Mouse (Mus musculus) olfactory bulb, adult 2 months (tissue): ENCODE measurements around the gene Ces2b. TPM values are rescaled to one million over a fixed set of nuclear protein-coding genes. Genes with fewer than 3 reads are reported as not detected.
"Not testable (repeated sequence)": the region's sequence is repeated elsewhere in the genome, so short reads cannot be mapped to it uniquely, and the experiment has no call there.

Experiments
- H3K27ac ChIP-seq: fragments of 200-500 bp; 2 replicates; pipeline ENCODE4 v1.5.1; 2012; ENCODE audit warnings: low read depth, low read length; ENCODE audit not compliant: insufficient read depth
- H3K4me1 ChIP-seq: fragments of 200-500 bp; 2 replicates; pipeline ENCODE4 v1.6.1; 2012; ENCODE audit warnings: low read length; ENCODE audit not compliant: control insufficient read depth, insufficient read depth
- H3K4me3 ChIP-seq: fragments of 200-500 bp; 2 replicates; pipeline ENCODE4 v1.5.1; 2012; ENCODE audit warnings: mild to moderate bottlenecking, low read depth, low read length, moderate library complexity; ENCODE audit not compliant: insufficient read depth
- CTCF ChIP-seq: fragments of 200-500 bp; IDR thresholded peaks from 2 replicates; pipeline ENCODE4 v1.5.1; 2012; ENCODE audit warnings: low read depth, mild to moderate bottlenecking, low read length, moderate library complexity; ENCODE audit not compliant: insufficient read depth
- POLR2A ChIP-seq: fragments of 200-500 bp; IDR thresholded peaks from 2 replicates; pipeline ENCODE4 v1.6.1; 2012; ENCODE audit warnings: mild to moderate bottlenecking, low read depth, low read length, moderate library complexity; ENCODE audit not compliant: insufficient read depth
- WGBS: fragments of 180-500 bp; shearing (Covaris S2); methylation state at CpG from one replicate; pipeline ENCODE4 v1.1.7; 2018; 5-methylcytosine and 5-hydroxymethylcytosine counted together
- polyA plus RNA-seq: library from polyadenylated mRNA; stranded (reverse); fragments of >200 nt; gene quantifications from 2 replicates; pipeline ENCODE4 v1.2.4, GENCODE M21; 2012; ENCODE audit warnings: low replicate concordance; ENCODE audit not compliant: missing spikeins, insufficient read depth, insufficient read length

Ces2b gene
- polyA plus RNA-seq, 1 experiment = not detected

DNA sequence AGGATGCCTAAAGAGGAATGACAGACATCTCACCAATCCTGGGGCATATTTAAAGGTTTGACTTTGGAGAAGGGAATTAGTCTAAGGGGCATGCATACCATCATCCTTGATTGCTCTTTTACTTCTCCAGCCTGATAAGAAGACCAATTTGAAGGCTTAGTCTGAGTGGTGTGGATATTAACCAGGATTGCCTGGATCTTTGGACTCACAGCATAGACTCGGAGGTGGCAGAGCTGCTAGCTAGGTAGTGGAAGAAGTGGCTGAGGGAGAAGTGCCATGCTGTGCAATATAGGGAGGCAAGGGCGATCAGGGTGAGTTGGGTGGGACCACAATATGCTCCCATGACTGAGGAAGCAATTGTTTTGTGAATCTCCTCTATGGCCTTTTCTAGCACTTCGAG, 3.2 kb upstream of the Ces2b start:
- WGBS = 84% methylated on average over 3 of the region's 3 CpGs
- H3K27ac ChIP-seq = no peak overlapping the region
- no peak overlapping the region for H3K4me3 ChIP-seq
- no peak for TF ChIP-seq CTCF
- TF ChIP-seq POLR2A = no peak
- H3K4me1 ChIP-seq = no peaks in the 10 kb centered on the region

DNA sequence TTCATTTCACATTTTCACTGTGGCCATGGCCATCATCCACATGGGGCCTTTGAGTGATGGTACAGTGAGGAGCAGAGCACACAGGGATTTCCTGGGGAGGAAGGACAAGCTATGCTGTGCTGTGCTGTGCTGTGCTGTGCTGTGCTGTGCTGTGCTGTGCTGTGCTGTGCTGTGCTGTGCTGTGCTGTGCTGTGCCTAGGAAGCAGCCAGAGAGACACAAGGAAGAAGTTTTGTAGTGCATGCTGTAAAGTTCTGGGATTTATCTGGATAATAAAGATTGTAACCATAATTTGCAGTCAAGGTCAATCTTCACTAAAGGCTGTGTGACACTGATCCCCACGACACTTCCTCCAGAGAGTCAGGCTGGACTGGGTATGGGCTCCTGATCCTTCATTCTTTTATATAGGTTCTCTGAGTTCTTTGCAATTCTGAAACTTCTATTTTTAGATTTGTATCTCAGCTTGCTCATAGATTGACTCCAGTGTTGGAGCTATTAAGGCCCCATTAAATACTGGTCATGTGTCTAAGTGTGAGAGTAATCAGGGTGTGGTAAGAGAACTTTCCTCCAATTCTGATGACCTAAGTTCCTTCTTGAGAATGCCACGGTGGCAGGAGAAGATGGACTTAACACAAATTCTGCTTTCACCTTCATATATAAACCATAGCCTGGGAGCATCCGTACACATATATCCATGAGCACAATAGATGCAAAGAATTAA, 10.1 kb downstream of the Ces2b start:
- Histone ChIP-seq H3K27ac (no peak overlapping the region), H3K4me1 (no peaks in the 10 kb centered on the region), H3K4me3 (no peak overlapping the region)
- 92% methylated on average over 3 of the region's 3 CpGs for WGBS
- TF ChIP-seq CTCF = no peak
- no peak for TF ChIP-seq POLR2A

DNA sequence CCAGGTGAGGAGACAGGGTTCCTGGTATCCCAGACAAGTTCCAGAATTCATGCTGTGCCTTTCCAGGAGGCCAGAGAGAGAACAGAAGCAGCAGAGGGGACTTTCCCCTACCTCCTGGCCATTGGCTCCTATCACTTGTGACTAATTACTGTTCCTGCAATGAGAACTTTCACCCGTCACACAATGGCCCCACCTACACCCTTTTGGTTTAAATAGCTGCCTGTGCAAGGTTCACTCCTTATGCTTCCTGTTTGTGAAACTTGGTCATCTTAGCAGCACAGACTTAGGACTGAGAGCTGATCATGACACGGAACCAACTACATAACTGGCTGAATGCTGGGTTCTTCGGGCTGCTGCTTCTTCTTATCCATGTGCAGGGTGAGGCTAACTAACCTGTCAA, 15.5 kb downstream of the Ces2b start, which contains the start of gene Ces2c:
Gene Ces2c (plus strand): TSS at position 238 of the 400 bp plus-strand sequence.
- H3K4me3 ChIP-seq = no peak within 1 kb of the TSS
- WGBS = 79% methylated on average over 3 of the region's 3 CpGs
- no peak within 1 kb of the TSS for H3K27ac ChIP-seq

DNA sequence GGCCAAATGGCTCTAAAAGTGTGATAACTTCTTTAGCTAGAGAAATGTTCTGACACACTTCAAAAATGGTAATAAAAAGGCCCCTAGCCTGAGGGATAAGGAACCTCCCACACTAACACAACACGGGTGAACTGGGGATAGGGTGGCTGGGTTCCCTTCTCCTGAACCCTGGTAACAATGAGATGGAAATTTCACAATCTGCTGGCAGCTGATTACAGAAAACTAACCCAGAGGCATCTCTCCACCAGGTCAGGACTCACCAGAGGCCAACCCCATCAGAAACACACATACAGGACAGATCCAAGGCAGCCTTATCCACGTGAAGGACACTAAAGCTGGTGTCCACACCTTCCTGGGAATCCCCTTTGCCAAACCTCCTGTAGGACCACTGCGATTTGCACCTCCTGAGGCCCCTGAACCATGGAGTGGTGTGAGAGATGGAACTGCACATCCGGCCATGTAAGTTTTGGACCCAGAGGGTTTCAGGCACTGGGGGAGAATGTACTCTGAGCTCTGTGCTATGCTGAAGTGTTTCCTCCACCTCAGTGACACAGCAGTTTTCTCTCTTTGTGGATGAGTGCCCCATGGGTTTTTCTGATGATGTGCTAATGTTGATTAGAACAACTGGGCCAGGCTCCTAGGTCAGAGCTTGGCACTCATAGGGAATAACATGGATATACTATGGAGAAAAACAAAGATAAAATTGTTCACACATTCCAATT, 16.5 kb downstream of the Ces2b start:
- no peak overlapping the region for H3K27ac ChIP-seq
- no peak overlapping the region for H3K4me3 ChIP-seq
- TF ChIP-seq POLR2A (no peak), CTCF (no peak)
- no peaks in the 10 kb centered on the region for H3K4me1 ChIP-seq
- WGBS = 78% methylated on average over 4 of the region's 4 CpGs

More for the DNA sequence above, 15.5 kb downstream of the Ces2b start, which contains the start of gene Ces2c:
- no peaks in the 10 kb centered on the region for H3K4me1 ChIP-seq
- TF ChIP-seq CTCF = no peak
- TF ChIP-seq POLR2A = no peak

DNA sequence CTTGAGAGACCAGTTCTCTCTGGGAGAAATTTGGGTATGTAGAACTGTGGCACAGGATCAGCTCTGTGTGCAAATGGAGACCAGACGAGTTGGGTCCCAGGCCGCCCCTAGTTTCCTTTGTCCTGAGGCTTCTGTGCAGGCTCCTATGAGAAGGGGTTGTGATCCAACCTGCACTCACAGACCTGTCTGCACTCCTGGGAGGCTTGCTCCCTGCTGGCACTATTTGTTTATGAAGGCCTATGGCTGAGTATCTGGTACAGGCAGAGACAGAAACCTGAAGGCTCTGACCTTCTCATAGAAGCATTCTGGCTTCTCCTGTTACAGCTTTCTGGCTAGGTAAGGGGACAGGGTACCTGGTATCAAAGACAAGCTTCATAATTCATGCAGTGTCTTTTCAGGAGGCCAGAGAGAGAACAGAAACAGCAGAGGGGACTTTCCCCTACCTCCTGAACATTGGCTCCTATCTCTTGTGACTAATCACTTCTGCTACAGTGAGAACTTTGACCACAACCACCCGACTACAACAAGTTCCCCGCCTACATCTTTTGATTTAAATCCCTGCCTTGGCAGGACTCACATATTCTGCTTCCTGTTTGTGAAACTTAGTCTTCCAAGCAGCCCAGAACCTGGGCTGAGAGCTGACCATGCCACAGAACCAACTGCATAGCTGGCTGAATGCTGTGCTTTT, 35.6 kb downstream of the Ces2b start:
- not testable (repeated sequence) for H3K4me1 ChIP-seq, H3K4me3 ChIP-seq, H3K27ac ChIP-seq
- no CpG with 5 or more reads among the region's 4 CpGs for WGBS

DNA sequence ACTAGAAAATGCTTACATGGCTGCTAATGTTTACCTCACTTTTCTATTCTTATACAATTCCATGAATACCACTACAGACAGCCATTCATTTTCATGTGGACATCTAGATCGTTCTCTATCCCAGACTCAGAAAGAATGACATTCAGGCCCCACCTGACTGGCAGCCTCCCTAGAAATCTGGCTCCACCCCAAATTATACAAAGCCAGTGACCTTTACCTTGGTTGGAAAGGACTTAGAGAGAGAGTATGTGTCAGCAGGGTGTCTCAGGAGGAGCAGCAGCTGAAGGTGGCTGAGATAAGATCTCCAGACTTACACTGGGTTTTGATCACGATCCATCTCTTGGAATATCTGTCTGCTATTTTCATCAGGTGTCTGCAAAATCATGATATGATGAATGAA, 37.5 kb downstream of the Ces2b start:
- not testable (repeated sequence) for H3K27ac ChIP-seq, H3K4me1 ChIP-seq, H3K4me3 ChIP-seq
- no CpG with 5 or more reads among the region's 2 CpGs for WGBS

DNA sequence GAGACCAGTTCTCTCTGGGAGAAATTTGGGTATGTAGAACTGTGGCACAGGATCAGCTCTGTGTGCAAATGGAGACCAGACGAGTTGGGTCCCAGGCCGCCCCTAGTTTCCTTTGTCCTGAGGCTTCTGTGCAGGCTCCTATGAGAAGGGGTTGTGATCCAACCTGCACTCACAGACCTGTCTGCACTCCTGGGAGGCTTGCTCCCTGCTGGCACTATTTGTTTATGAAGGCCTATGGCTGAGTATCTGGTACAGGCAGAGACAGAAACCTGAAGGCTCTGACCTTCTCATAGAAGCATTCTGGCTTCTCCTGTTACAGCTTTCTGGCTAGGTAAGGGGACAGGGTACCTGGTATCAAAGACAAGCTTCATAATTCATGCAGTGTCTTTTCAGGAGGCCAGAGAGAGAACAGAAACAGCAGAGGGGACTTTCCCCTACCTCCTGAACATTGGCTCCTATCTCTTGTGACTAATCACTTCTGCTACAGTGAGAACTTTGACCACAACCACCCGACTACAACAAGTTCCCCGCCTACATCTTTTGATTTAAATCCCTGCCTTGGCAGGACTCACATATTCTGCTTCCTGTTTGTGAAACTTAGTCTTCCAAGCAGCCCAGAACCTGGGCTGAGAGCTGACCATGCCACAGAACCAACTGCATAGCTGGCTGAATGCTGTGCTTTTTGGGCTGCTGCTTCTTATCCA, 55.0 kb downstream of the Ces2b start:
- not testable (repeated sequence) for H3K4me3 ChIP-seq, H3K4me1 ChIP-seq, H3K27ac ChIP-seq
- WGBS = no CpG with 5 or more reads among the region's 4 CpGs

Other genes starting within 250 kb of the Ces2b start
- gene Pdp2, start 240.1 kb upstream of the Ces2b start, polyA plus RNA-seq = not detected in 2 replicates
- not detected in 2 replicates for gene Cdh16, start 207.2 kb upstream of the Ces2b start, polyA plus RNA-seq
- gene Rrad, start 200.2 kb upstream of the Ces2b start, polyA plus RNA-seq = not detected in 2 replicates
- gene Ciao2b, start 189.6 kb upstream of the Ces2b start, polyA plus RNA-seq = not detected in 2 replicates
- gene Ces2a, start 97.6 kb upstream of the Ces2b start, polyA plus RNA-seq = not detected in 2 replicates
- gene Ces2c, start 15.5 kb downstream of the Ces2b start, polyA plus RNA-seq = not detected in 2 replicates
- gene Ces2e, start 94.7 kb downstream of the Ces2b start, polyA plus RNA-seq = not detected in 2 replicates
- not detected in 2 replicates for gene Ces2f, start 115.8 kb downstream of the Ces2b start, polyA plus RNA-seq
- not detected in 2 replicates for gene Ces2g, start 130.1 kb downstream of the Ces2b start, polyA plus RNA-seq
- not detected in 2 replicates for gene Ces2h, start 169.3 kb downstream of the Ces2b start, polyA plus RNA-seq
- not detected in 2 replicates for gene Ces3a, start 217.0 kb downstream of the Ces2b start, polyA plus RNA-seq